Mouse (Mus musculus): ENCODE results near the gene Lrrn2. TPM values are rescaled to one million over a fixed set of nuclear protein-coding genes. Genes with fewer than 3 reads are reported as not detected.
A peak's percentile ranks its signal among the peaks of the same experiment; 100 is the strongest.

Lrrn2 gene
- 3.4 and 3.6 TPM in 2 replicates for polyA plus RNA-seq (2016; fragmentation: Nextera tagmentation; extraction: Ambion mirVana)

- peaks cover 100% of the 10 kb centered on the region for H3K27me3 ChIP-seq (replicated peaks; ENCODE audit: low read depth, poor library complexity, severe bottlenecking)
- H3K36me3 ChIP-seq (replicated peaks): no peaks in the 10 kb centered on the region
- peaks cover 35% of the 10 kb centered on the region for H3K4me1 ChIP-seq
- no peaks in the 10 kb centered on the region for H3K9me3 ChIP-seq
- peak; percentile 75 for DNase-seq (ENCODE audit: low spot score)
- H3K4me3 ChIP-seq: peak within 1 kb of the TSS; percentile 78
- under 1% methylated on average over 80 of the region's 80 CpGs for WGBS
- peak within 1 kb of the TSS; percentile 80 for H3K27ac ChIP-seq (replicated peaks)
These were observed at the start of gene Lrrn2 for GRCm38 (mm10) chr1:132880161-132881005. Gene Lrrn2 (plus strand): TSS chr1:132880273.

GRCm38 (mm10) chr1:132831963-132832362 lies 48.1 kb upstream of the Lrrn2 start:
- 91% methylated on average over 4 of the region's 4 CpGs for WGBS

GRCm38 (mm10) chr1:132834037-132834436 lies 46.0 kb upstream of the Lrrn2 start:
- Histone ChIP-seq H3K4me1 (0 out of 2 replicates have a peak, but pooled peaks cover 4% of the 10 kb centered on the region), H3K27me3 (replicated peaks; ENCODE audit: low read depth, poor library complexity, severe bottlenecking) (no peaks in the 10 kb centered on the region), H3K27ac (replicated peaks) (no peak overlapping the region), H3K36me3 (replicated peaks) (no peaks in the 10 kb centered on the region), H3K4me3 (no peak overlapping the region), H3K9me3 (no peaks in the 10 kb centered on the region)
- DNase-seq (ENCODE audit: low spot score): no peak
- WGBS: 60% methylated on average over 8 of the region's 8 CpGs

More at GRCm38 (mm10) chr1:132831963-132832362, 48.1 kb upstream of the Lrrn2 start:
- DNase-seq (ENCODE audit: low spot score): no peak
- Histone ChIP-seq H3K27ac (replicated peaks) (no peak overlapping the region), H3K27me3 (replicated peaks; ENCODE audit: low read depth, poor library complexity, severe bottlenecking) (no peaks in the 10 kb centered on the region), H3K36me3 (replicated peaks) (no peaks in the 10 kb centered on the region), H3K9me3 (no peaks in the 10 kb centered on the region), H3K4me1 (0 out of 2 replicates have a peak, but pooled peaks cover 4% of the 10 kb centered on the region), H3K4me3 (no peak overlapping the region)

- DNase-seq (ENCODE audit: low spot score): no peak
- Histone ChIP-seq H3K4me3 (no peak overlapping the region), H3K27me3 (replicated peaks; ENCODE audit: low read depth, poor library complexity, severe bottlenecking) (no peaks in the 10 kb centered on the region), H3K4me1 (0 out of 2 replicates have a peak, but pooled peaks cover 4% of the 10 kb centered on the region), H3K27ac (replicated peaks) (no peak overlapping the region), H3K36me3 (replicated peaks) (no peaks in the 10 kb centered on the region), H3K9me3 (no peaks in the 10 kb centered on the region)
- 76% methylated on average over 8 of the region's 8 CpGs for WGBS
These were observed 43.2 kb upstream of the Lrrn2 start for GRCm38 (mm10) chr1:132836895-132837294.

- Histone ChIP-seq H3K27ac (replicated peaks) (no peak overlapping the region), H3K27me3 (replicated peaks; ENCODE audit: low read depth, poor library complexity, severe bottlenecking) (no peaks in the 10 kb centered on the region), H3K9me3 (no peaks in the 10 kb centered on the region), H3K4me3 (no peak overlapping the region), H3K36me3 (replicated peaks) (no peaks in the 10 kb centered on the region), H3K4me1 (0 out of 2 replicates have a peak, but pooled peaks cover 4% of the 10 kb centered on the region)
- WGBS: 79% methylated on average over 5 of the region's 5 CpGs
- DNase-seq (ENCODE audit: low spot score): no peak
These were observed 42.4 kb upstream of the Lrrn2 start for GRCm38 (mm10) chr1:132837691-132838090.

GRCm38 (mm10) chr1:132838371-132838770 lies 41.7 kb upstream of the Lrrn2 start:
- WGBS: 88% methylated on average over 1 of the region's 1 CpGs
- 0 out of 2 replicates have a peak, but pooled peaks cover 4% of the 10 kb centered on the region for H3K4me1 ChIP-seq
- no peak for DNase-seq (ENCODE audit: low spot score)
- no peak overlapping the region for H3K27ac ChIP-seq (replicated peaks)
- no peaks in the 10 kb centered on the region for H3K27me3 ChIP-seq (replicated peaks; ENCODE audit: low read depth, poor library complexity, severe bottlenecking)
- H3K4me3 ChIP-seq: no peak overlapping the region
- H3K9me3 ChIP-seq: no peaks in the 10 kb centered on the region
- no peaks in the 10 kb centered on the region for H3K36me3 ChIP-seq (replicated peaks)

GRCm38 (mm10) chr1:132843612-132844011 lies 36.5 kb upstream of the Lrrn2 start:
- Histone ChIP-seq H3K9me3 (no peaks in the 10 kb centered on the region), H3K4me1 (no peaks in the 10 kb centered on the region), H3K4me3 (no peak overlapping the region), H3K36me3 (replicated peaks) (no peaks in the 10 kb centered on the region), H3K27me3 (replicated peaks; ENCODE audit: low read depth, poor library complexity, severe bottlenecking) (no peaks in the 10 kb centered on the region), H3K27ac (replicated peaks) (no peak overlapping the region)
- 82% methylated on average over 10 of the region's 10 CpGs for WGBS
- DNase-seq (ENCODE audit: low spot score): no peak

- Histone ChIP-seq H3K4me3 (no peak overlapping the region), H3K36me3 (replicated peaks) (no peaks in the 10 kb centered on the region), H3K4me1 (no peaks in the 10 kb centered on the region), H3K9me3 (no peaks in the 10 kb centered on the region), H3K27me3 (replicated peaks; ENCODE audit: low read depth, poor library complexity, severe bottlenecking) (no peaks in the 10 kb centered on the region), H3K27ac (replicated peaks) (no peak overlapping the region)
- DNase-seq (ENCODE audit: low spot score): no peak
- 97% methylated on average over 20 of the region's 20 CpGs for WGBS
These were observed 35.8 kb upstream of the Lrrn2 start for GRCm38 (mm10) chr1:132844088-132844804.

GRCm38 (mm10) chr1:132845766-132846165 lies 34.3 kb upstream of the Lrrn2 start:
- no peaks in the 10 kb centered on the region for H3K27me3 ChIP-seq (replicated peaks; ENCODE audit: low read depth, poor library complexity, severe bottlenecking)
- 95% methylated on average over 8 of the region's 8 CpGs for WGBS
- H3K36me3 ChIP-seq (replicated peaks): no peaks in the 10 kb centered on the region
- no peak overlapping the region for H3K27ac ChIP-seq (replicated peaks)
- 0 out of 2 replicates have a peak, but pooled peaks cover 3% of the 10 kb centered on the region for H3K9me3 ChIP-seq
- no peak overlapping the region for H3K4me3 ChIP-seq
- no peak for DNase-seq (ENCODE audit: low spot score)
- no peaks in the 10 kb centered on the region for H3K4me1 ChIP-seq

GRCm38 (mm10) chr1:132850809-132851208 lies 29.3 kb upstream of the Lrrn2 start:
- Histone ChIP-seq H3K4me3 (no peak overlapping the region), H3K9me3 (0 out of 2 replicates have a peak, but pooled peaks cover 3% of the 10 kb centered on the region), H3K36me3 (replicated peaks) (no peaks in the 10 kb centered on the region), H3K27me3 (replicated peaks; ENCODE audit: low read depth, poor library complexity, severe bottlenecking) (no peaks in the 10 kb centered on the region), H3K27ac (replicated peaks) (no peak overlapping the region), H3K4me1 (peaks cover 11% of the 10 kb centered on the region; the same call in 1 of the 2 replicates)
- WGBS: 50% methylated on average over 5 of the region's 5 CpGs
- no peak for DNase-seq (ENCODE audit: low spot score)

GRCm38 (mm10) chr1:132851296-132851695 lies 28.8 kb upstream of the Lrrn2 start:
- Histone ChIP-seq H3K27me3 (replicated peaks; ENCODE audit: low read depth, poor library complexity, severe bottlenecking) (no peaks in the 10 kb centered on the region), H3K27ac (replicated peaks) (no peak overlapping the region), H3K4me1 (peaks cover 11% of the 10 kb centered on the region; the same call in 1 of the 2 replicates), H3K9me3 (0 out of 2 replicates have a peak, but pooled peaks cover 3% of the 10 kb centered on the region), H3K36me3 (replicated peaks) (no peaks in the 10 kb centered on the region), H3K4me3 (no peak overlapping the region)
- DNase-seq (ENCODE audit: low spot score): no peak
- 64% methylated on average over 2 of the region's 2 CpGs for WGBS

GRCm38 (mm10) chr1:132851771-132852170 lies 28.3 kb upstream of the Lrrn2 start:
- Histone ChIP-seq H3K4me3 (no peak overlapping the region), H3K27ac (replicated peaks) (no peak overlapping the region), H3K4me1 (peaks cover 11% of the 10 kb centered on the region; the same call in 1 of the 2 replicates), H3K9me3 (0 out of 2 replicates have a peak, but pooled peaks cover 3% of the 10 kb centered on the region), H3K27me3 (replicated peaks; ENCODE audit: low read depth, poor library complexity, severe bottlenecking) (no peaks in the 10 kb centered on the region), H3K36me3 (replicated peaks) (no peaks in the 10 kb centered on the region)
- no peak for DNase-seq (ENCODE audit: low spot score)
- WGBS: 70% methylated on average over 4 of the region's 4 CpGs

Measured in embryonic facial prominence, embryonic 10.5 days (tissue).